Comparison of ENCODE assay signal across 19 mouse cellular contexts in genomic region chr3:95934448-95934847, GRCm38 (mm10). TPM values are rescaled to one million over a fixed set of nuclear protein-coding genes. Genes with fewer than 3 reads are reported as not detected.
DNase-seq lines count a peak whose midpoint lies in the region; TF ChIP-seq lines count a peak whose summit lies in the region.
"Had no signal": no experiment of that assay in that cellular context is flagged by ENCODE, and none has a peak within 500 bp of the region (broad histone marks: within the 10 kb centered on the region; RNA-seq: fewer than 3 reads in every experiment).

No protein-coding gene starts in this region.

- H3K27ac ChIP-seq in MEL (ENCODE audit: control insufficient read depth, low read depth, low read length) = no peak overlapping the region

- peak; percentile 33 to 58; a peak in 1 of 4 replicates for TF ChIP-seq EP300 in MEL (IDR thresholded peaks at IDR 0.05; ENCODE audit: low read depth in 1 of 2, low read length in 2 of 2)

- TF ChIP-seq POLR2A in MEL (IDR thresholded peaks at IDR 0.05; ENCODE audit: control insufficient read depth in 1 of 2, insufficient read depth in 1 of 2, low read depth in 1 of 2, low read length in 2 of 2, poor library complexity in 1 of 2) = no peak

- no peaks in the 10 kb centered on the region for H3K27me3 ChIP-seq in MEL (ENCODE audit: control insufficient read depth in 1 of 2, insufficient read depth in 2 of 2, low read length in 2 of 2)
- H3K27me3 ChIP-seq: CH12.LX, Patski had no signal

- H3K9ac ChIP-seq in MEL (ENCODE audit: control insufficient read depth, low read depth, low read length, poor library complexity, severe bottlenecking) = no peak overlapping the region

- H3K4me1 ChIP-seq in MEL (ENCODE audit: control insufficient read depth in 1 of 2, insufficient read depth in 2 of 2, low read length in 2 of 2) = peaks cover 12 to 27% of the 10 kb centered on the region in 2 experiments

- no peaks in the 10 kb centered on the region for H3K9me3 ChIP-seq in MEL (replicated peaks; ENCODE audit: insufficient read depth, low read length)
- H3K9me3 ChIP-seq: G1E had no signal

- H3K36me3 ChIP-seq in MEL (ENCODE audit: control insufficient read depth in 1 of 2, insufficient read depth in 2 of 2, low read length in 2 of 2) = peaks cover 37 to 38% of the 10 kb centered on the region in 2 experiments

- TF ChIP-seq RAD21 in MEL (IDR thresholded peaks at IDR 0.05; ENCODE audit: low read depth, low read length) = no peak

- peaks cover 48% of the 10 kb centered on the region for H3K79me2 ChIP-seq in MEL (ENCODE audit: control insufficient read depth, insufficient read depth, low read length, poor library complexity)

- DNase-seq in MEL (ENCODE audit: low read depth, low spot score) = no peak
- no peak for DNase-seq in embryo, embryonic 9.5 days (ENCODE audit: extremely low spot score)
- DNase-seq: adrenal gland, adult 2 months; adrenal gland, adult 8-10 months; adrenal gland, postnatal 10 days; adrenal gland, postnatal 14 days; adrenal gland, postnatal 25 days; adrenal gland, postnatal 36 days; B cell, adult 2 months; cerebellum, adult 11 months; cerebellum, adult 11-12 months; cerebellum, adult 18-20 months; cerebellum, adult 2 months; cerebellum, adult 8-10 months had no signal

- TF ChIP-seq CTCF in MEL (IDR thresholded peaks at IDR 0.05 in 2 of 3, conservative IDR thresholded peaks at IDR 0.05 in 1 of 3; ENCODE audit: control insufficient read depth in 1 of 3, insufficient read depth in 1 of 3, low read depth in 2 of 3, low read length in 3 of 3, poor library complexity in 1 of 3, severe bottlenecking in 1 of 3) = no peak

- no peak overlapping the region for H3K4me3 ChIP-seq in MEL (ENCODE audit: control insufficient read depth in 1 of 2, insufficient read depth in 1 of 2, low read depth in 2 of 2, low read length in 2 of 2)

TF ChIP-seq in MEL, 35 proteins besides CTCF, POLR2A, EP300 and RAD21:
- TF ChIP-seq POLR2AphosphoS5 (IDR thresholded peaks at IDR 0.05; ENCODE audit: borderline replicate concordance, low read depth, low read length) (no peak), ETS1 (IDR thresholded peaks at IDR 0.05; ENCODE audit: low read depth, low read length) (0 out of 2 replicates have a peak, but pooled peaks have one; percentile 27), MAFK (IDR thresholded peaks at IDR 0.05; ENCODE audit: borderline replicate concordance, low read depth, low read length) (peak; percentile 33; the same call in 1 of the 2 replicates), RCOR1 (IDR thresholded peaks at IDR 0.05; ENCODE audit: low read depth, low read length) (peak; percentile 69; the same call in 1 of the 2 replicates), GATA1 (IDR thresholded peaks at IDR 0.05; ENCODE audit: low read depth, low read length) (peak; percentile 71), SIN3A (IDR thresholded peaks at IDR 0.05; ENCODE audit: low read length) (peak; percentile 73; the same call in 1 of the 2 replicates)

RNA-seq across cellular contexts. Expression of gene Anp32e, which starts 5.4 kb away (rescaled TPM):
- total RNA-seq in MEL (2012; rRNA removed) = 159 and 197 TPM in 2 replicates
- 100 to 1,000 TPM; 412 to 748 TPM for polyA plus RNA-seq in MEL (2012; ENCODE audit: insufficient read depth in 1 of 2, insufficient read length in 2 of 2, low read depth in 1 of 2, low replicate concordance in 2 of 2, missing spikeins in 1 of 2)

RNA-seq across cellular contexts. Expression of gene Car14, which starts 30.0 kb away (rescaled TPM):
- 0.15 TPM in 1 of 2 replicates, not detected in the other for total RNA-seq in MEL (2012; rRNA removed)
- under 1 TPM in 1 of 2 experiments, not detected in 1; 0.38 TPM for polyA plus RNA-seq in MEL (2012; ENCODE audit: insufficient read depth in 1 of 2, insufficient read length in 2 of 2, low read depth in 1 of 2, low replicate concordance in 2 of 2, missing spikeins in 1 of 2)
- polyA plus RNA-seq: activated CD4-positive, CD25-positive, alpha-beta regulatory T cell, adult 4 months; C2C12; G1E had no signal

RNA-seq across cellular contexts. Expression of gene Aph1a, which starts 40.7 kb away (rescaled TPM):
- total RNA-seq in MEL (2012; rRNA removed) = 110 and 127 TPM in 2 replicates
- polyA plus RNA-seq in MEL (2012; ENCODE audit: insufficient read depth in 1 of 2, insufficient read length in 2 of 2, low read depth in 1 of 2, low replicate concordance in 2 of 2, missing spikeins in 1 of 2) = 100 to 1,000 TPM in 1 of 2 experiments, not detected in 1; 170 TPM

RNA-seq across cellular contexts. Expression of gene BC028528, which starts 42.6 kb away (rescaled TPM):
- 7.4 and 12.2 TPM in 2 replicates for total RNA-seq in MEL (2012; rRNA removed)
- 10 to 100 TPM in 1 of 2 experiments, not detected in 1; 13.6 TPM for polyA plus RNA-seq in MEL (2012; ENCODE audit: insufficient read depth in 1 of 2, insufficient read length in 2 of 2, low read depth in 1 of 2, low replicate concordance in 2 of 2, missing spikeins in 1 of 2)
- polyA plus RNA-seq: G1E had no signal

RNA-seq across cellular contexts. Expression of gene Ciart, which starts 52.4 kb away (rescaled TPM):
- 4.9 and 18.5 TPM in 2 replicates for total RNA-seq in MEL (2012; rRNA removed)
- 10 to 100 TPM in 1 of 2 experiments, not detected in 1; 23.8 TPM for polyA plus RNA-seq in MEL (2012; ENCODE audit: insufficient read depth in 1 of 2, insufficient read length in 2 of 2, low read depth in 1 of 2, low replicate concordance in 2 of 2, missing spikeins in 1 of 2)
